Mouse (Mus musculus) olfactory bulb, adult 2 months (tissue): ENCODE results near the gene Dglucy.

ENCODE experiments used
- CTCF ChIP-seq: fragments of 200-500 bp; IDR thresholded peaks from 2 replicates; pipeline ENCODE4 v1.5.1; 2012; ENCODE audit warnings: low read depth, mild to moderate bottlenecking, low read length, moderate library complexity; ENCODE audit not compliant: insufficient read depth
- POLR2A ChIP-seq: fragments of 200-500 bp; IDR thresholded peaks from 2 replicates; pipeline ENCODE4 v1.6.1; 2012; ENCODE audit warnings: mild to moderate bottlenecking, low read depth, low read length, moderate library complexity; ENCODE audit not compliant: insufficient read depth

- no peak for TF ChIP-seq CTCF
- no peak for TF ChIP-seq POLR2A
Measured at GRCm38 (mm10) chr12:100865509-100866078, 86.7 kb downstream of the Dglucy start.
